Mouse (Mus musculus): Measurements from ENCODE around the gene Ssbp3.

GRCm38 (mm10) chr4:106985899-106986832, 75.7 kb downstream of the Ssbp3 start:
- TF ChIP-seq EP300 (IDR thresholded peaks at IDR 0.05; ENCODE audit: low read depth in 1 of 2, low read length in 2 of 2) (no peak), USF2 (IDR thresholded peaks at IDR 0.05; ENCODE audit: borderline replicate concordance in 1 of 2, insufficient read depth in 1 of 2, low read depth in 1 of 2, low read length in 2 of 2) (no peak), MAFK (IDR thresholded peaks at IDR 0.05; ENCODE audit: borderline replicate concordance, low read depth, low read length) (no peak), CHD2 (IDR thresholded peaks at IDR 0.05; ENCODE audit: low read length) (no peak), CTCF (IDR thresholded peaks at IDR 0.05 in 2 of 3, conservative IDR thresholded peaks at IDR 0.05 in 1 of 3; ENCODE audit: control insufficient read depth in 1 of 3, insufficient read depth in 1 of 3, low read depth in 2 of 3, low read length in 3 of 3, poor library complexity in 1 of 3, severe bottlenecking in 1 of 3) (no peak), ELF1 (IDR thresholded peaks at IDR 0.05; ENCODE audit: low read depth, low read length) (no peak), RCOR1 (IDR thresholded peaks at IDR 0.05; ENCODE audit: low read depth, low read length) (no peak), MAX (IDR thresholded peaks at IDR 0.05; ENCODE audit: low read length) (no peak), SIN3A (IDR thresholded peaks at IDR 0.05; ENCODE audit: low read length) (no peak), BHLHE40 (IDR thresholded peaks at IDR 0.05; ENCODE audit: borderline replicate concordance, low read depth, low read length) (no peak)

Data from MEL (cell line).